Mouse (Mus musculus) retina, postnatal 1 day (tissue): Measurements from ENCODE around the gene Asl.

ENCODE experiments used
- DNase-seq: peaks from one replicate; pipeline ENCODE4 v3.0.0-alpha.2; 2012

The Asl gene

DNA sequence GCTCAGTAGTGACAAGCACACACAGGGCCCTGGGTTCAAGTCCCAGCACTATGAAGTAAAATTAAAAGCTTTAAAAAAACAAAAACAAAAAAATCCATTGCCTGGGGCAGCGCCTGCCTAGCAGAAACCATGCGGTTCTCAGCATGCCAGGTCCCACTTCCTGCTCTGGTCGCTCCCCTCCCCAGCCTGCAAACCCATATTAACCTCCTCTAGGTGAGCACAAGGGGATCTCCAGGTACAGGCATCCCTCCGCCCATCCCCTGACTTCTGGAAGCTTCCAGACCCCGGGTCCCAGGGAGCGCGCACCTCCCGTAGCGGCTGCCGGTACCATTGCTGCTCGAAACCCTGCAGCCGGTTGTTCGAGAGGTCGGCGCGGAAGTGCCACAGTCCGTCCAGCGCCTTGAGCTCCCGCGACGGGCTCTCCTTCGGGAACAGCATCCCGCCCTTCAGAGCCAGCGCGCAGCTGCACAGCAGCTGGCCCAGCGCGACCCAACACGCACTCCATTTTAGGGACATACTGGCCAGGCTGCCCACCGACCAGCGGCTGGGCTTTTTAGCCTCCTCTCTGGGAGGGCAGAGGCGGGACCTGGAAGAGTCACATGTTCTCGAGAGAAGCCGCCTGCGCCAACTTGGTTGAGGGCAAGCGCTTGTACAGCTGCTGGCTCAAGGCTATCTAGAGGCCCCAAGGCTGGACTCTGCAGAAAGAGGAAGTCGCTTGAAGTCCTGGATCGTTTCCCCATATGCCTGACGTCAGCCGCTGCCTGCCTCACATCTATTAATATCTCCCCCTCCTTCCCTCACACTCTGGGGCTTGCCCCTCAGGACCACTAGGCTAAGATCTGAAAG is 26.5 kb downstream of the Asl start, which contains the start of gene Gusb:
TSS of gene Gusb (minus strand) at position 749 of the 846 bp plus-strand sequence.
- DNase-seq, result peak; percentile 91

DNA sequence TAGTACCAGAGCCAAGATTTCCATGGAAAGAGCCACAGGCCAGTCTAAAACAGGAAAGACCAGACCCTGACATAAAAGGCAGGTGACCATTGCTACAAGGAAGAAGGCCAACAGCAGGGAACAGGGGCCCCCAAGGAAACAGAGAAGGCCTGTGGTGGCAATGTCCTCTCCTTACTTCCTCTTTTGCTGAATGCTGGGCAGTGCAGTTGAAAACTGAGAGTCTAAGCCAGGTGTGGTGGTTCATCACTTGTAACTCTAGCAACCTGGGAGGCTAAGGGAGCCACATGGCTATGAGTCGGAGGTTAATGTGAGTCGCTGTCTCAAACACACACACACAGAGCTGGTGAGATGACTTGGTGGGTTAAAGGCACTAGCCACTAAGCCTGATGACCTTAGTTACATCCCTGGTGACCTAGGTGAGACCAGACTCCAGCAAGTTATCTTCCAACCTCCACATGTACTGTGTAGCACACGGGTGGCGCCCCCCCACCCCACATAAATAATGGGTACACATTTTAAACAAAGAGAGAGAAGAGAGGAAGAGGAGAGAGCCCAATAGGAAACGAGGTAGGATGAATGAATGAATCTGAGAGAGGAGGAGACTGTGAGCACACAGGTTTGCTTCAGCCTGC is 27.6 kb downstream of the Asl start:
- DNase-seq, result no peak

DNA sequence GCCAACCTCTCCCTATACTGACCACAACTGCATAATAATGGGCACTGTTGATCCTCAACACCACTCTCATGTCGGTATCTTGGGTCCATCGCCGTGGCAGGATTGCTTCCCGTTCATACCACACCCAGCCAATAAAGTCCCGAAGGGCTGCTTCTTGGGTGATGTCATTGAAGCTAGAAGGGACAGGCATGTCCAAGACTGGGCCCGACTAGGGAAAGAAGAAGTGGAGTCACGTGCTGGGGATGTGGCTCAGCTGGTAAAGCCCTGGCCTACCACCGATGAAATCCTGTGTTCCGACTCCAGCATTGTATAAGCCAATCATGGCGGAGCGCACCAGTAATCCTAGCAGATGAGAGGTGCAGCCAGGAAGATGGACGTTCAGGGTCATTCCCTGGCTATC is 28.3 kb downstream of the Asl start:
- no peak for DNase-seq

DNA sequence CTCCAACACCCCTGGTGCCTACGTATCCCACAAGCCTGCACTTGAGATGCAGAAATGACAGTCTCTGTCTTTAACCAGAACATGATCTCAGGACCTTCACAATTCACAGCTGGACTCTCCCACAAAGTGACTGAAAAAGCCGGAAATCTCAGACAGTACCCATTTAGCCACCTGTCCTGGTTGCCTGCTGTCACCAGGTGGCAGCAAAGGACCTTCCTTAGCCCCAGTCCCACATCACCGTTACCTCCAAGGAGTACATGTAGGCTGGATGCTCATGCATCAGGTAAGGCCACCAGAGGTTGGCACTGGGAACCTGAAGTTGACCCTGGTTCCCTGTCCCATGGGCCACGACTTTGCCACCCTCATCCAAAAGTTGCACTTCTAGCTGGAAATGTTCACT is 29.9 kb downstream of the Asl start:
- DNase-seq, result peak; percentile 71

DNA sequence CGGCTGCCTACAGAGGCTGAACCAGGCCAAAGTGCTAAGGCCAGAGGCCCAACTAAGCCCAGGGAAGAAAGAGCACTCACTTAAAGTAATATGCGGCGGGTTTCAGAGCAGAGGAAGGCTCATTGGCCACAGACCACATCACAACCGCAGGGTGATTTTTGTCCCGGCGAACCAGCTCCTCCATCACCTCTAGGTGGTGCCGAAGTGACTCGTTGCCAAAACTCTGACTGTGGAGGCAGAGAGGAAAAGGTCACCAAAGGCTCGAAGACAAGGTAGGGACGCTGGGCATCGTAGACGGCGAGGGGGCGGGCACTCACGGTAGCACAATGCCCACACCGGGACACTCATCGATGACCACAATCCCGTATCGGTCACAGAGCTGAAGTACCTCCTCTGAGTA is 31.3 kb downstream of the Asl start:
- no peak for DNase-seq

DNA sequence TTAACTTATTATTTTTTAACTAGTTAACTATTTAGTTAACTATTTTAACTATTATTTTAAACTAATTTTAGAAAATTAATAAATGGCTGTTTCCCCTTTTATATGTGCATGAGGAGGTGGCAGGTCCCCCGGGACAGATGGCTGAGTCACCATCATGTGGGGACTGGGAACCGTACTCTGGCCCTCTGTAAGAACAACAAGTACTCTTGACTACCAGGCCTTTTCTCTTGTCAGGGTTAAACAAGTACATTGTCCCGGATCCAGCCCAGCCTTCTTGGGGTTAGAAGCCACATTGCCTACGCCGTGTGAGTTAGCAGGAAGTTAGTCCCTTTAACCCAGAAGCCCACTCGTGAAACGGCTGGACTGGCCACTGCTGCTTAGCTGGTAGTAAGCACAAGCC is 34.1 kb downstream of the Asl start:
- no peak for DNase-seq

DNA sequence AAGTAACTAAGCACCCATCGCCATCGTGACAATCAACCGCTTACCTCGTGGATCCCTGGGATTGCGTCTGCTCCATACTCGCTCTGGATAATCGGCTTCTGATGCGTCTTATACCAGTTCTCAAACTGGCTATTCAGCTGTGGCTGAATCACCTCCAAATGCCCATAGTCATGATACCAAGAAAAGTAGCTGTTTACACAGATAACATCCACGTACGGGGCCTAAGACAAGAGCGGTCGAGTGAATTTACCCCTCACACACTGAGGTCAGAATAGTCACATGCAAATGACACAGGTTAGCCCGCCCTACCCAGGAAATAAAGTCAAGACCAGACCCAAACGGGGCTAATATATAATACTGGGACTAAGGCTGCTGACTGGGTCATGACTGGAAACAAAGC is 35.7 kb downstream of the Asl start:
- DNase-seq, result no peak

DNA sequence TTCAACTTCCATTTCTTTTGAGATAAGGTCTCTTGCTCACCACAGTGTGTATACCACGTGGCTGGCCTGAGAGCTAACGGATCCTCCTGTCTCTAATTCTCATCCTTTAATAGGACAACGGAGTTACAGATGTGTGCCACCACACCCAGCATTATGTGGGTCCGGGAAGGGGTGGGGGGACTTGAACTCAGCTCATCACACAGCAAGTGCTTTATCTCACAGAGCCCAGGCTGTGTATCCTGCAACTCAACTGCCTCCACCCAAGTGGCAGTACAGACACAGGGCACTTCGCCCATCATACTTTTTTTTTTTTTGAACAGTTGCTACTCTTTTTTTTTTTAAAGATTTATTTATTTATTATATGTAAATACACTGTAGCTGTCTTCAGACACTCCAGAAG is 37.1 kb downstream of the Asl start:
- no peak for DNase-seq

DNA sequence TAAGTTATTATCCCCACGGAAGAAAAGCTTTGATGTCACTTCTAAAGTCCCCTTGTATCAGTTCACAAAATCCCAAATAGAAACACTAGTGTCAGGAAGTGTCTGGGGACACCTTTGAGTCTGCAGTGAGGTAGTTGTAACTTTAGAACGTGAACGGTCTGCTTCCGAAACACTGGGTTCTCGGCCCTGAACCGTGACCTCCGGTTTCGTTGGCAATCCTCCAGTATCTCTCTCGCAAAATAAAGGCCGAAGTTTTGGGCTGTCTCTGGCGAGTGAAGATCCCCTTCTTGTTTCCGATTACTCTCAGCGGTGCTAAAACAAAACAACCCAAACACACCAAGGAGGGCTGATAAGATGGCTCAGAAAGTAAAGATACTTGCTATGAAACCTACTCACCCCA is 39.7 kb downstream of the Asl start:
- DNase-seq, result no peak

DNA sequence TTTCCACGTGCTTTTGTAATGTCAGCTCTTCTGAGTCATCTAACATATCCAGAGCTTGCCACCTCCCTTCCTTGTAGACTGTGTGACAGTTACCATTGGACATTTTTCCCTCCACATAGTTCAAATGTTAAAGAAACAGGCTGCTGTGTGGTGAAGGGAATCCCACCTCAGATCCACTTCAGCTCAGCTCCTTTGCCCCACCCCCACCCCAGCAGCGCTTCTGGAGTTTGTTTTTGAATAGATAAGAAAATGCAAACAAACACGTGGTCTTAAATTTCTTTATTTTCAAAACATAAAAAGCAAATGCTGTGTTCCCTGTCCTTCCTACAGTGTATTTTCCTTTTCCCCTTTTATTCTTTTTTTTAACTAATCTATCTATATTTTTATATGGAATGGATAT is 48.8 kb downstream of the Asl start:
- no peak for DNase-seq

DNA sequence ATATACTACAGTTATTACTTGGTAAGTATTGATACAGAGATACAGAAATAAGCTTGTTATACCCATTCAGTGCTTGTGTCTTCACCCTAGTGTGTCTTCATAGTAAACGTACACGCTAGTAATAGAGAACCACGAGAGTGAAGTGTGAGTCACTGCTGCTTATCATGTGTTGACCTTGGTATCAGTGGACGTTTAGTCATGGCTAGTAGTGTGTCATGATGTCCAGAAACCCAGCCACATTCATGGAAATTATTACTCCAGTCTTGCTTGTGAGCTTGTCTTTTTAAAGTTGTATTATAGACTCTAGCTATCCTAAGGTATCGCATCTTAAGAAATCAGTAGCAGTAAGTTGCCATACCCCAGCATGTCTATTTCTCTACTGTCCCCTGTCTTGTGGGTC is 50.4 kb downstream of the Asl start:
- DNase-seq, result no peak

DNA sequence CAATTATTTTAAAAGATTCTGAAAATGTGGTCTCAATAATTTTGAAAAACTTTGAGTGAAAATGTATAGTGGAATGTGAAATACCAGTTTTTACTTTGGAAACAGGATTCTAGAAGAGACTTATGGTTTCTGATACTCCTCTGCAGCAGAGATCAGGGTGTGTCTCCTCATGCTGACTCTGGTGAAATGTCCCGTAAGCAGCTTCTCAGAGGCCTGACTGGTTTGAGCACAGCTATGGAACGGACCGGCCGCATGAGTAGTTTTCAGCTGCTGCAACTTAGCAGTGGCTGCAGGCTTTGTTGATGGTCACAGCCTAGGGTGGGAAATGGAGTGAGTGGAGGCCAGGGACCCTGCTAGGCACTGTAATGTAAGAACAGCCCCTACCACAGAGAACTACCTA is 51.3 kb downstream of the Asl start:
- no peak for DNase-seq

DNA sequence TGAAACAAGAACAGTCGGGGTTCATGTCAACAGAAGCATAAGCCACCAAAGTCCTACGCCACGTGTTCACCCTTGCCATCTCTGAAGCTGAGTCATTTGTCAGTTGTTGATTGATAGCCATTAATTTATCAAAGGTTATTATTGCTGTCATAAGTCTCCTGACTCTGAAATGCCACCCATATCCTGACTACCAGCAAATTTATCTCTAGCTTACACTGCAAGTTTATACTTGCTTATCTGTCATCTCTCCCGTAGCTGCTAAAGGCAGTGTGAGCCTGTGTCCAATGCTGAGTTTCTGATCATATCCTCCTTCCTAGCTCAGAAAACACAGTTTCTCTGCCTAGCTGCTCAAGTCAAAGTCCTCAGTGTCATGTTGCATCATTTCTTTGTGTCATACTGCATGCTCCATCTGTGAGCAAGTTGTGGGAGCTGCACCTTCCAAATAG is 54.2 kb downstream of the Asl start:
- DNase-seq, result no peak

DNA sequence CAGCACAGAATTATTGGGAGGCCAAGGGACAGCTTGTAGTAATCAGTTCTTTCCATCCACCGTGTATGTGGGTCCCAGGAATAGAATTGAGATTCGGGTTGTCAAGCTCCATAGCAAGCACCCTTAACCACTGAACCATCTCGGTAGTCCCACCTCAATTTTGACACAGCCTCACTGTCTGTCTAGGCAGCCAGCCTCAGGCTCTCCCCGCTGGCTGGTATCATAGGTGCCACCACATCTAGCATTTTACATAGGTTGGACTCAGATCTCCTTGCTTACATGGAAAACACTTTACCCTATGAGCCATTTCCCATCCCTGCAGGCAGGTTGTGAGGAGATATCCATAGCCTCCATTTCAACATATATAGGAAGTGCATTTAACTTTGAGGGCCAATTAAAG is 54.7 kb downstream of the Asl start:
- no peak for DNase-seq

DNA sequence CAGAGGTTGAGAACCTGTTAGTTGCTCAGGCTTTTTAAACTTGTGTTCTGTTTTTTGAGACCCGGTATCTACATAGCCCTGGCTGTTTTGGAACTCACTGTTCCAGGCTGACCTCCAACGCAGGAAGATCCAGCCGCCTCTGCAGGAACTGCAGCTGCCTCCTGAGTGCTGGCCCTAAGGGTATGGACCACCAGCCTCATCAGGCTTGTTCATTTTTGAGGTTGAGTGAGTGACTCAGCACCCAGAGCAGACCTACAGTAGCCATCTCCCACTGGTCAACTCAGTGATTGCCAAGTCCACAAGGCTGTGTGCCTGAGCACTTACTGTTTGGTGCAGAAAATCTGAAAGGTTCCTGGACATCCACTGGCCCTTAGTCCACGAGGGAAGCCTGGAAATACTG is 57.6 kb downstream of the Asl start:
- DNase-seq, result no peak

DNA sequence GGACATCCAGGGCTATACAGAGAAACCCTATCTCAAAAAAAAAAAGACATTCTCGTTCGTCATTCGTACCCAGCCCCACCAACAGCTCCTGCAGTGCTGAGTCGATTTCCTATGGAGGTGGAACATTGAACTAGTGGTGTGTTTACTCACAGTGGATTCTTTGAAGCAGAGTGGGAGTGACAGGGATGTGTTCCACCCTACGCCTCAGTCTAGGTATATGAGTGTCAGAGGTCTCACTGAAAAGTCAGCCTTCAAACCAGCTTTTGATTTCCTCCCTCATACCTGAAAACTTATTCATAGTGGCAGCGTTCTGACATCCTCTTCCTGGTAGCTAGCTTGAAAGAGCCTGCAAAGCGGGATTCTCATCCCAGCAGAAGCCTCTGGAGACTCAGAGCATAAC is 60.6 kb downstream of the Asl start:
- DNase-seq, result no peak

DNA sequence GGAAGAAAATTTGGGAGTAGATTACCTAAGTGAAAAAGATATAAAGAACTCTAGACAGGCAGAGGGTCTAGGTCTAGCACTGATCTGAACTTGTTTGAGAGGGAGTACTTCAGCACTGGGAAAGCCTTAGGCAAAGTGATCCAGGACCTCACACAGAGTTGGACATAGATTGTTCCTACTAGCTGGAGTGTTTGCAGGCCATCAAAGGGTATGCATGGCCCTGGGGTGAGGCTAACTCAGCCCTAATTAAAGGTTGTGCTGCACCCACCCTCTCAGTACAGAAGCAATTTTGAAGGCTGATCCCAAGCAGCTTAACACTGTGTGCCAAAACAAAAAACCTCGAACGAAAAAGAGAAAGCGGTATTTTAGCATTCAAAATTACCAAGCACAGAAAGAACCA is 62.6 kb downstream of the Asl start:
- DNase-seq, result no peak

DNA sequence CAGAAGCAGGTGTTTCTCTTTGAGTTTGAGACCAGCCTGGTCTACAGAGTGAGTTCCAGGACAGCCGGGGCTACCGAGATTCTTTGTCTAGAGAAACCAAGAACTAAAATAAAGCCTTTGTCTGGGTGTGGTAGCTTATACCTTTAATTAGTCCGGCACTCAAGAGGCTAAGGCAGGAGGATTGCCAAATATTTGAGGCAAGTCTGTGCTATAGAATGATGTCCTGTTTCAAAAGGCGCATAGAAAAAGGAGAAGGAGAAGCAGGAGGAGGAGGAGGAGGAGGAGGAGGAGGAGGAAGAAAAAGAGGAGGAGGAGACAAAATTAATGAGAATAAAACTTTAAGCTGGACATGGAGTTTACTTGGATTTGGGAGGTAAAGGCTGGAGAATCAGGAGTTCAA is 65.8 kb downstream of the Asl start:
- no peak for DNase-seq
